Mouse (Mus musculus) small intestine, adult 2 months (tissue): Measurements from ENCODE around the gene Gpc3. TPM values are rescaled to one million over a fixed set of nuclear protein-coding genes. Genes with fewer than 3 reads are reported as not detected.

Experiments
- H3K27ac ChIP-seq: fragments of 200-500 bp; 2 replicates; pipeline ENCODE4 v1.5.1; 2012; ENCODE audit warnings: low read depth, low read length, control low read depth, inconsistent platforms; ENCODE audit not compliant: insufficient read depth
- H3K27me3 ChIP-seq: fragments of 200-500 bp; 2 replicates; pipeline ENCODE4 v1.6.1; 2012; ENCODE audit warnings: mild to moderate bottlenecking, moderate library complexity, low read length, inconsistent platforms; ENCODE audit not compliant: control insufficient read depth, insufficient read depth
- H3K36me3 ChIP-seq: fragments of 200-500 bp; 2 replicates; pipeline ENCODE4 v1.6.1; 2012; ENCODE audit warnings: mild to moderate bottlenecking, low read length, control low read depth, inconsistent platforms; ENCODE audit not compliant: control insufficient read depth, insufficient read depth
- H3K4me1 ChIP-seq: fragments of 200-500 bp; 2 replicates; pipeline ENCODE4 v1.6.1; 2012; ENCODE audit warnings: low read length, inconsistent platforms, mixed read lengths; ENCODE audit not compliant: control insufficient read depth, insufficient read depth, insufficient read length
- H3K4me3 ChIP-seq: fragments of 200-500 bp; 2 replicates; pipeline ENCODE4 v1.5.1; 2012; ENCODE audit warnings: low read depth, mild to moderate bottlenecking, control low read depth, inconsistent platforms, low read length, moderate library complexity
- CTCF ChIP-seq: fragments of 200-500 bp; IDR thresholded peaks from 2 replicates; pipeline ENCODE4 v1.5.1; 2012; ENCODE audit warnings: low read depth, mild to moderate bottlenecking, control low read depth, inconsistent platforms, low read length, moderate library complexity, mixed read lengths; ENCODE audit not compliant: insufficient replicate concordance, insufficient read length; ENCODE audit errors: extremely low read depth
- POLR2A ChIP-seq: fragments of 200-500 bp; IDR thresholded peaks from 2 replicates; pipeline ENCODE4 v1.6.1; 2012; ENCODE audit warnings: low read depth, mild to moderate bottlenecking, control low read depth, inconsistent platforms, low read length, moderate library complexity
- WGBS: fragments of 180-500 bp; shearing (Covaris S2); methylation state at CpG from one replicate; pipeline ENCODE4 v1.1.7; 2018; 5-methylcytosine and 5-hydroxymethylcytosine counted together
- polyA plus RNA-seq: library from polyadenylated mRNA; depleted of rRNA; stranded (reverse); fragments of >200 nt; gene quantifications from 2 replicates; pipeline ENCODE4 v1.2.3, GENCODE M21; 2012

Gpc3 gene
- polyA plus RNA-seq, 1 experiment: 1.6 TPM

GRCm38 (mm10) chrX:52612806-52613205 lies 944 bp downstream of the Gpc3 start:
- no peak overlapping the region for H3K27ac ChIP-seq
- H3K27me3 ChIP-seq: peaks cover 16% of the 10 kb centered on the region
- H3K36me3 ChIP-seq: no peaks in the 10 kb centered on the region
- WGBS: 13% methylated on average over 12 of the region's 12 CpGs
- peaks cover 5% of the 10 kb centered on the region for H3K4me1 ChIP-seq
- no peak for TF ChIP-seq CTCF
- no peak for TF ChIP-seq POLR2A
- peak overlapping the region; percentile 55; the same call in 1 of the 2 replicates for H3K4me3 ChIP-seq

- 23% methylated on average over 28 of the region's 28 CpGs for WGBS
- no peaks in the 10 kb centered on the region for H3K36me3 ChIP-seq
- no peak overlapping the region for H3K27ac ChIP-seq
- no peak for TF ChIP-seq POLR2A
- no peak for TF ChIP-seq CTCF
- H3K27me3 ChIP-seq: peaks cover 16% of the 10 kb centered on the region
- H3K4me3 ChIP-seq: no peak overlapping the region
- H3K4me1 ChIP-seq: peaks cover 5% of the 10 kb centered on the region
These were observed 1.6 kb downstream of the Gpc3 start for GRCm38 (mm10) chrX:52611987-52612670.

GRCm38 (mm10) chrX:52611541-52611940 lies 2.2 kb downstream of the Gpc3 start:
- TF ChIP-seq CTCF (no peak), POLR2A (no peak)

GRCm38 (mm10) chrX:52603143-52603542 lies 10.6 kb downstream of the Gpc3 start:
- Histone ChIP-seq H3K27ac (no peak overlapping the region), H3K4me1 (no peaks in the 10 kb centered on the region), H3K36me3 (no peaks in the 10 kb centered on the region), H3K27me3 (no peaks in the 10 kb centered on the region), H3K4me3 (no peak overlapping the region)
- WGBS: 87% methylated on average over 4 of the region's 4 CpGs
- no peak for TF ChIP-seq POLR2A

More at GRCm38 (mm10) chrX:52611541-52611940, 2.2 kb downstream of the Gpc3 start:
- H3K27ac ChIP-seq: no peak overlapping the region
- H3K4me1 ChIP-seq: peaks cover 5% of the 10 kb centered on the region
- H3K4me3 ChIP-seq: no peak overlapping the region
- H3K27me3 ChIP-seq: peaks cover 16% of the 10 kb centered on the region
- H3K36me3 ChIP-seq: no peaks in the 10 kb centered on the region
- WGBS: 65% methylated on average over 6 of the region's 6 CpGs

- 58% methylated on average over 1 of the region's 1 CpGs for WGBS
- H3K4me3 ChIP-seq: no peak overlapping the region
- H3K4me1 ChIP-seq: no peaks in the 10 kb centered on the region
- TF ChIP-seq POLR2A (no peak), CTCF (no peak)
- H3K27ac ChIP-seq: no peak overlapping the region
- no peaks in the 10 kb centered on the region for H3K27me3 ChIP-seq
- H3K36me3 ChIP-seq: no peaks in the 10 kb centered on the region
These were observed 14.5 kb downstream of the Gpc3 start for GRCm38 (mm10) chrX:52599246-52599645.

GRCm38 (mm10) chrX:52587671-52588070 lies 26.1 kb downstream of the Gpc3 start:
- TF ChIP-seq POLR2A (no peak), CTCF (no peak)
- no peaks in the 10 kb centered on the region for H3K27me3 ChIP-seq
- no peaks in the 10 kb centered on the region for H3K4me1 ChIP-seq
- no peak overlapping the region for H3K27ac ChIP-seq
- no peaks in the 10 kb centered on the region for H3K36me3 ChIP-seq
- no peak overlapping the region for H3K4me3 ChIP-seq

- TF ChIP-seq POLR2A (no peak), CTCF (no peak)
- Histone ChIP-seq H3K4me3 (no peak overlapping the region), H3K27ac (no peak overlapping the region), H3K27me3 (no peaks in the 10 kb centered on the region), H3K36me3 (no peaks in the 10 kb centered on the region), H3K4me1 (no peaks in the 10 kb centered on the region)
- 83% methylated on average over 4 of the region's 4 CpGs for WGBS
These were observed 53.8 kb downstream of the Gpc3 start for GRCm38 (mm10) chrX:52559995-52560394.
